Mouse (Mus musculus): ENCODE results near the gene Ush2a. TPM values are rescaled to one million over a fixed set of nuclear protein-coding genes. Genes with fewer than 3 reads are reported as not detected.

Gene Ush2a
- total and polyA plus RNA-seq, 2 experiments, result under 0.01 TPM

GRCm38 (mm10) chr1:188855034-188855433, 593.2 kb downstream of the Ush2a start:
- TF ChIP-seq CTCF (IDR thresholded peaks at IDR 0.05; ENCODE audit: low read depth, low read length), result no peak
- no peak for TF ChIP-seq POLR2A (IDR thresholded peaks at IDR 0.05; ENCODE audit: extremely low read depth, insufficient read depth, low read length)
- no peak for DNase-seq (ENCODE audit: extremely low read depth, low read depth, low spot score)
- 97% methylated on average over 2 of the region's 2 CpGs for WGBS
- H3K4me3 ChIP-seq (ENCODE audit: insufficient read depth, low read depth, low read length), result no peak overlapping the region
- H3K79me2 ChIP-seq (ENCODE audit: control insufficient read depth, insufficient read depth, low read length), result no peaks in the 10 kb centered on the region
- H3K36me3 ChIP-seq (ENCODE audit: control insufficient read depth, insufficient read depth, low read length), result no peaks in the 10 kb centered on the region
- no peaks in the 10 kb centered on the region; the same call in 1 of the 2 replicates for H3K4me1 ChIP-seq (ENCODE audit: control insufficient read depth, insufficient read depth, low read length)
- no peak overlapping the region for H3K27ac ChIP-seq (replicated peaks; ENCODE audit: insufficient read depth, low read depth, low read length)
- no peaks in the 10 kb centered on the region for H3K27me3 ChIP-seq (ENCODE audit: control insufficient read depth, insufficient read depth, low read length)
- no peak overlapping the region for H3K9ac ChIP-seq (ENCODE audit: low read depth, low read length)

- no peak for DNase-seq (ENCODE audit: extremely low read depth, low read depth, low spot score)
- TF ChIP-seq CTCF (IDR thresholded peaks at IDR 0.05; ENCODE audit: low read depth, low read length), result no peak
- no peak for TF ChIP-seq POLR2A (IDR thresholded peaks at IDR 0.05; ENCODE audit: extremely low read depth, insufficient read depth, low read length)
- Histone ChIP-seq H3K4me3 (ENCODE audit: insufficient read depth, low read depth, low read length) (no peak overlapping the region), H3K9ac (ENCODE audit: low read depth, low read length) (no peak overlapping the region), H3K36me3 (ENCODE audit: control insufficient read depth, insufficient read depth, low read length) (no peaks in the 10 kb centered on the region), H3K79me2 (ENCODE audit: control insufficient read depth, insufficient read depth, low read length) (no peaks in the 10 kb centered on the region), H3K27me3 (ENCODE audit: control insufficient read depth, insufficient read depth, low read length) (no peaks in the 10 kb centered on the region), H3K27ac (replicated peaks; ENCODE audit: insufficient read depth, low read depth, low read length) (no peak overlapping the region), H3K4me1 (ENCODE audit: control insufficient read depth, insufficient read depth, low read length) (no peaks in the 10 kb centered on the region)
- 93% methylated on average over 5 of the region's 5 CpGs for WGBS
These were observed 597.9 kb downstream of the Ush2a start for GRCm38 (mm10) chr1:188859718-188860117.

GRCm38 (mm10) chr1:188865881-188866280, 604.1 kb downstream of the Ush2a start:
- no peak overlapping the region for H3K9ac ChIP-seq (ENCODE audit: low read depth, low read length)
- no peak overlapping the region for H3K27ac ChIP-seq (replicated peaks; ENCODE audit: insufficient read depth, low read depth, low read length)
- H3K27me3 ChIP-seq (ENCODE audit: control insufficient read depth, insufficient read depth, low read length), result no peaks in the 10 kb centered on the region
- TF ChIP-seq CTCF (IDR thresholded peaks at IDR 0.05; ENCODE audit: low read depth, low read length), result no peak
- no peak for TF ChIP-seq POLR2A (IDR thresholded peaks at IDR 0.05; ENCODE audit: extremely low read depth, insufficient read depth, low read length)
- no peak overlapping the region for H3K4me3 ChIP-seq (ENCODE audit: insufficient read depth, low read depth, low read length)
- WGBS, result 17% methylated on average over 5 of the region's 5 CpGs
- H3K36me3 ChIP-seq (ENCODE audit: control insufficient read depth, insufficient read depth, low read length), result no peaks in the 10 kb centered on the region
- H3K4me1 ChIP-seq (ENCODE audit: control insufficient read depth, insufficient read depth, low read length), result no peaks in the 10 kb centered on the region
- peak; percentile 60 for DNase-seq (ENCODE audit: extremely low read depth, low read depth, low spot score)
- no peaks in the 10 kb centered on the region for H3K79me2 ChIP-seq (ENCODE audit: control insufficient read depth, insufficient read depth, low read length)

- no peak for TF ChIP-seq CTCF (IDR thresholded peaks at IDR 0.05; ENCODE audit: low read depth, low read length)
- no peak for TF ChIP-seq POLR2A (IDR thresholded peaks at IDR 0.05; ENCODE audit: extremely low read depth, insufficient read depth, low read length)
- WGBS, result 78% methylated on average over 11 of the region's 11 CpGs
These were observed 604.7 kb downstream of the Ush2a start for GRCm38 (mm10) chr1:188866515-188866914.

GRCm38 (mm10) chr1:188878531-188879055, 616.8 kb downstream of the Ush2a start:
- no peaks in the 10 kb centered on the region for H3K79me2 ChIP-seq (ENCODE audit: control insufficient read depth, insufficient read depth, low read length)
- H3K27ac ChIP-seq (replicated peaks; ENCODE audit: insufficient read depth, low read depth, low read length), result no peak overlapping the region
- no peak overlapping the region for H3K4me3 ChIP-seq (ENCODE audit: insufficient read depth, low read depth, low read length)
- 65% methylated on average over 4 of the region's 4 CpGs for WGBS
- peak; percentile 84 for DNase-seq (ENCODE audit: extremely low read depth, low read depth, low spot score)
- H3K9ac ChIP-seq (ENCODE audit: low read depth, low read length), result no peak overlapping the region
- no peak for TF ChIP-seq POLR2A (IDR thresholded peaks at IDR 0.05; ENCODE audit: extremely low read depth, insufficient read depth, low read length)
- no peak for TF ChIP-seq CTCF (IDR thresholded peaks at IDR 0.05; ENCODE audit: low read depth, low read length)
- no peaks in the 10 kb centered on the region for H3K36me3 ChIP-seq (ENCODE audit: control insufficient read depth, insufficient read depth, low read length)
- no peaks in the 10 kb centered on the region for H3K4me1 ChIP-seq (ENCODE audit: control insufficient read depth, insufficient read depth, low read length)
- no peaks in the 10 kb centered on the region for H3K27me3 ChIP-seq (ENCODE audit: control insufficient read depth, insufficient read depth, low read length)

More at GRCm38 (mm10) chr1:188866515-188866914, 604.7 kb downstream of the Ush2a start:
- H3K27me3 ChIP-seq (ENCODE audit: control insufficient read depth, insufficient read depth, low read length), result no peaks in the 10 kb centered on the region
- no peak overlapping the region for H3K9ac ChIP-seq (ENCODE audit: low read depth, low read length)
- H3K4me3 ChIP-seq (ENCODE audit: insufficient read depth, low read depth, low read length), result no peak overlapping the region
- no peak overlapping the region for H3K27ac ChIP-seq (replicated peaks; ENCODE audit: insufficient read depth, low read depth, low read length)
- no peaks in the 10 kb centered on the region for H3K36me3 ChIP-seq (ENCODE audit: control insufficient read depth, insufficient read depth, low read length)
- no peak for DNase-seq (ENCODE audit: extremely low read depth, low read depth, low spot score)
- H3K4me1 ChIP-seq (ENCODE audit: control insufficient read depth, insufficient read depth, low read length), result no peaks in the 10 kb centered on the region
- H3K79me2 ChIP-seq (ENCODE audit: control insufficient read depth, insufficient read depth, low read length), result no peaks in the 10 kb centered on the region

- Histone ChIP-seq H3K27me3 (ENCODE audit: control insufficient read depth, insufficient read depth, low read length) (no peaks in the 10 kb centered on the region), H3K79me2 (ENCODE audit: control insufficient read depth, insufficient read depth, low read length) (no peaks in the 10 kb centered on the region), H3K36me3 (ENCODE audit: control insufficient read depth, insufficient read depth, low read length) (no peaks in the 10 kb centered on the region), H3K27ac (replicated peaks; ENCODE audit: insufficient read depth, low read depth, low read length) (no peak overlapping the region), H3K4me3 (ENCODE audit: insufficient read depth, low read depth, low read length) (no peak overlapping the region), H3K9ac (ENCODE audit: low read depth, low read length) (no peak overlapping the region), H3K4me1 (ENCODE audit: control insufficient read depth, insufficient read depth, low read length) (no peaks in the 10 kb centered on the region)
- WGBS, result 30% methylated on average over 4 of the region's 4 CpGs
- no peak for TF ChIP-seq POLR2A (IDR thresholded peaks at IDR 0.05; ENCODE audit: extremely low read depth, insufficient read depth, low read length)
- TF ChIP-seq CTCF (IDR thresholded peaks at IDR 0.05; ENCODE audit: low read depth, low read length), result no peak
- no peak for DNase-seq (ENCODE audit: extremely low read depth, low read depth, low spot score)
These were observed 635.2 kb downstream of the Ush2a start for GRCm38 (mm10) chr1:188896906-188897551.
